Mouse (Mus musculus): ENCODE measurements around the gene 2300003K06Rik. TPM values are rescaled to one million over a fixed set of nuclear protein-coding genes. Genes with fewer than 3 reads are reported as not detected.
"Not testable (repeated sequence)": the region's sequence is repeated elsewhere in the genome, so short reads cannot be mapped to it uniquely, and the experiment has no call there.

2300003K06Rik gene
- not detected for total RNA-seq (2021)

- no peak for DNase-seq (ENCODE audit: low spot score in 2 of 2)
- intact Hi-C loops (cut with DNase I): no loop called here
Measured at GRCm38 (mm10) chr11:99837966-99838365, at the start of gene 2300003K06Rik. TSS of gene 2300003K06Rik (minus strand) at chr11:99838066.

DNA sequence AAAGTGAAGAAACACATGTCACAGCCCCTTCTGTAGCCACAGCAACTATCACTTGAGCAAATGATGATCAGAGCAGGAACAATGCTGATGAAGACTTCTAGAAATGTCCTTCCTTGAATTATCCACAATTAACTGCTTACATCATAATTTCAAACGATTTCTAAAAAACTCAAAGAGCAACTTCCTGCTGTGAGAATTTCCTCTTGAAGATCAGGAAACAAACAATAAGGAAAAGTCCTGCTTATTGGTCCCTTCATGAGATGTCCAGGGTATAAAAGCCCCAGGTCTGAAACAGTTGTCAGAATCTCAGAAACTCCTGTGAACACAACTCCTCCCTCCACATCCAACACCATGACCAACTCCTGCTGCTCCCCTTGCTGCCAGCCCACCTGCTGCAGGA is 41.0 kb upstream of the 2300003K06Rik start, which contains the start of gene Gm11567:
TSS of gene Gm11567 (plus strand) at position 301 of the 400 bp plus-strand sequence.
- intact Hi-C loops (cut with DNase I); DNase-seq (ENCODE audit: low spot score in 2 of 2): not testable (repeated sequence)

GRCm38 (mm10) chr11:99873089-99873488 is 35.2 kb upstream of the 2300003K06Rik start, which contains the start of gene Krtap9-1:
TSS of gene Krtap9-1 (plus strand) at chr11:99873389.
- DNase-seq (ENCODE audit: low spot score in 2 of 2); intact Hi-C loops (cut with DNase I): not testable (repeated sequence)

GRCm38 (mm10) chr11:99864176-99864575 is 26.3 kb upstream of the 2300003K06Rik start, which contains the start of gene Gm11559:
TSS of gene Gm11559 (plus strand) at chr11:99864476.
- intact Hi-C loops (cut with DNase I); DNase-seq (ENCODE audit: low spot score in 2 of 2): not testable (repeated sequence)

DNA sequence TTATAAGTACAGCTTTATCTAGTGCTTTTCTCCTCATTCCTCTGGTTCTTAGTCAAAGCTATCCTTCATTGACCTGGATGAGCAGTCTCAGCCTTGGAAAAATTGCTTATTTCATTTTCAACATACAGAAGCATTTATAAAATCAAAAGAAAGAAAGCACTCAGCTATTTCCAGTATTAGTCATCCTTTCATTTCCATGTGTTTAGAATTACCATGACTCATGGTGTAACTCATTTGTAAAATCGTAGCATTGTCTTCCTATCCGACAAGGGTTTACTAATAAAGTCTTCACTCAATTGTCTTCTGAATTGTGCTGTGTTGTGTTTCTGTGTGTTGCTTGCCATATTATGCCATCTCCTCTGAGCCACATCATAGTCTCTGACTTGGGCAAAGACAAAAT is 20.9 kb upstream of the 2300003K06Rik start:
- intact Hi-C loops (cut with DNase I): no loop called here
- no peak for DNase-seq (ENCODE audit: low spot score in 2 of 2)

- intact Hi-C loops (cut with DNase I): no loop called here
- DNase-seq (ENCODE audit: low spot score in 2 of 2): no peak
Measured at GRCm38 (mm10) chr11:99857617-99858016, 19.8 kb upstream of the 2300003K06Rik start, which contains the start of gene Gm11568. TSS of gene Gm11568 (plus strand) at chr11:99857917.

DNA sequence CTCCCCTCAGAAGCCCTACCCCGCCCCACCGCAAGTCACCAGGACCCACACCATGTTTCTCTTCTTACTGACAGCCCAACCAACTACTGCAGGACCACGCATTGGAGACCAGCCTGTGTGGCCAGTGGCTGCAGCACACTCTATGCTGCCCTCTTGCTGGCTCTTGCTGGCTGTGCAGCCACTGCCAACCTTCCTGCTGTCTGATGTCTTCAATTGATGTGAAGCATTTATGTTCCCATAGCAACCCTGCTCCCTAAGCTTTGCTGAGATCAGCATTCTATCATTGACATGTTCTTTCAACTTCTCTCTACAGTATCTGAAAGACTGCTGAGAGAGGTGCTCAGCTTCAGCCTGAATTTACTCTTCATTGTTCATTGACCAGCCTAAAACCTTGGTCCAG is 16.3 kb upstream of the 2300003K06Rik start:
- no peak for DNase-seq (ENCODE audit: low spot score in 2 of 2)

GRCm38 (mm10) chr11:99851508-99851907 is 13.6 kb upstream of the 2300003K06Rik start, which contains the start of gene Krtap4-16:
TSS of gene Krtap4-16 (minus strand) at chr11:99851608.
- intact Hi-C loops (cut with DNase I): no loop called here
- no peak for DNase-seq (ENCODE audit: low spot score in 2 of 2)

More for the DNA sequence above, 16.3 kb upstream of the 2300003K06Rik start:
- intact Hi-C loops (cut with DNase I): no loop called here

DNA sequence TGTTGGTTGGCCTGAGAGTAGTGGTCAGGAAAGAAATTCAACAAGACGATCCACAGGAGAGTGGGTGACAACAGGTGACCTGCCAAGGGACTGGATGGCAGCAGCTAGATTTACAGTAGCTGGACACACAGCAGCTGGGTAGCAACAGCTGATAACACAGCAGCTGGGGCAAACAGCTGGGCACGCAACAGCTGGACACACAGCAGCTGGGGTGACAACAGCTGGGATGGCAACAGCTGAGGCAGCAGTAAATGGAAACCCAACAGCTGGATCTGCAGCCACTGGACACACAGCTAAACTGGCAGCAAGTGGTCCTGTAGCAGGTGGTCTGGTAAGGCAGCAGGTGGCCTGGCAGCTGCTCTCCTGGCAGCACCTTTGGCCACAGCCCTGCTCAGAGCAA is 8.9 kb upstream of the 2300003K06Rik start:
- no peak for DNase-seq (ENCODE audit: low spot score in 2 of 2)
- intact Hi-C loops (cut with DNase I): no loop called here

DNA sequence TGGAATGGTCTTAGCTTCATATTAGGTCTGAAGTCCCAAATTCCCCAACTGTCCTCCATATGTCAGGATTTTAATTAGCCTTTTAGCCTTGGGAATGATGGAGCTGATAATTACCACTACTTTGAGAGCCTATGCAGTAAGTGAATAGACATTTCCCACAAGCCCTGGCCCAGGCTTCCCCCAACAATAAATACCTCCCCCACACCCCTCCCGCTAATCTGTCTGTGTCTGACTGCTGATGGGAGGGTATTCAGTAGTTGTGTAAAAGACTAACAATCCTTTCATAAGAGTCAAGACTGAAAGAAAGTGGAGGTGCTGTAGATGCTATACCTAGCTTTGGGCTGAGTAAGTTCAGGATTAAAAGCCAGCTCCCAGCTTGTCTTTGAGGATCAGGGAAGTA is 4.3 kb upstream of the 2300003K06Rik start:
- no peak for DNase-seq (ENCODE audit: low spot score in 2 of 2)
- intact Hi-C loops (cut with DNase I): no loop called here

DNA sequence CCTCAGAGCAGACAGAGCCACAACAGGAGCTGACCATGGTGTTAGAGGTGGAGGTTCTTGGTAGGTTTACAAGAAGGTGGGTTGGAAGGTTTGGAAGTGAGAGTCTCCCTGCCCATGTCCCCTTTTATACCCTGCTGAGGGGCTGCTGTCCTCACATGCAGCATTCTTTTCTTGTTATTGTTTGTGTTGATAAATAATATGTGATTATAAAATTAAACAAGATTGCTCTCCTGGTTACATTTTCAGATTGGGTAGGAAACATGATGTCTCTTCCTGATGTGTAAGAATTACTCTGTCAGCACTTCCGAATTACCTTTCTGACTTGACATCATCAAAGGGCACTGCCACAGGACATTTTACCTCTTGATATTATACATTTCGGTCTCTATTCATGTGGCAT is 22.3 kb downstream of the 2300003K06Rik start, which contains the start of gene Gm11564:
TSS of gene Gm11564 (minus strand) at position 101 of the 400 bp plus-strand sequence.
- intact Hi-C loops (cut with DNase I): not testable (repeated sequence)

DNA sequence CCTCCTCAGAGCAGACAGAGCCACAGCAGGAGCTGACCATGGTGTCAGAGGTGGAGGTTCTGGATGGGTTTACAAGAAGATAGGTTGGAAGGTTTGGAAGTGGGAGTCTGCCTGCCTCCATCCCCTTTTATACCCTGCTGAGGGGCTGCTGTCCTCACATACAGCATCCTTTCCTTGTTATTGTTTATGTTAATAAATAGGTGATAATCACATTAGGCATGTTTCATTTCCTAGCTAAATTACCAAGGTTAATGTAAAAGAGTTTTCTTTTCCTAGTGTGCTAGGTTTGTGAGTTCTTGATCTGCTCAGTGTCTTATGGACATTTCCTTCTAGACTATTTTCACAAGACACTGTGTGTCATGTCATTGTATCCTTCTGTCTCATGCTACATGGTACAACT is 28.1 kb downstream of the 2300003K06Rik start, which contains the start of gene Krtap4-13:
TSS of gene Krtap4-13 (minus strand) at position 101 of the 400 bp plus-strand sequence.
- intact Hi-C loops (cut with DNase I); DNase-seq (ENCODE audit: low spot score in 2 of 2): not testable (repeated sequence)

More for the DNA sequence above, 22.3 kb downstream of the 2300003K06Rik start, which contains the start of gene Gm11564:
- not testable (repeated sequence) for DNase-seq (ENCODE audit: low spot score in 2 of 2)

GRCm38 (mm10) chr11:99804346-99804745 is 33.5 kb downstream of the 2300003K06Rik start, which contains the start of gene Gm11554:
TSS of gene Gm11554 (minus strand) at chr11:99804446.
- DNase-seq (ENCODE audit: low spot score in 2 of 2); intact Hi-C loops (cut with DNase I): not testable (repeated sequence)

DNA sequence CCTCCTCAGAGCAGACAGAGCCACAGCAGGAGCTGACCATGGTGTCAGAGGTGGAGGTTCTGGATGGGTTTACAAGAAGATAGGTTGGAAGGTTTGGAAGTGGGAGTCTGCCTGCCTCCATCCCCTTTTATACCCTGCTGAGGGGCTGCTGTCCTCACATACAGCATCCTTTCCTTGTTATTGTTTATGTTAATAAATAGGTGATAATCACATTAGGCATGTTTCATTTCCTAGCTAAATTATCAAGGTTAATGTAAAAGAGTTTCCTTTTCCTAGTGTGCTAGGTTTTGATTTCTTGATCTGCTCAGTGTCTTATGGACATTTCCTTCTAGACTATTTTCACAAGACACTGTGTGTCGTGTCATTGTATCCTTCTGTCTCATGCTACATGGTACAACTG is 39.0 kb downstream of the 2300003K06Rik start, which contains the start of gene Gm11569:
TSS of gene Gm11569 (minus strand) at position 101 of the 400 bp plus-strand sequence.
- intact Hi-C loops (cut with DNase I); DNase-seq (ENCODE audit: low spot score in 2 of 2): not testable (repeated sequence)

DNA sequence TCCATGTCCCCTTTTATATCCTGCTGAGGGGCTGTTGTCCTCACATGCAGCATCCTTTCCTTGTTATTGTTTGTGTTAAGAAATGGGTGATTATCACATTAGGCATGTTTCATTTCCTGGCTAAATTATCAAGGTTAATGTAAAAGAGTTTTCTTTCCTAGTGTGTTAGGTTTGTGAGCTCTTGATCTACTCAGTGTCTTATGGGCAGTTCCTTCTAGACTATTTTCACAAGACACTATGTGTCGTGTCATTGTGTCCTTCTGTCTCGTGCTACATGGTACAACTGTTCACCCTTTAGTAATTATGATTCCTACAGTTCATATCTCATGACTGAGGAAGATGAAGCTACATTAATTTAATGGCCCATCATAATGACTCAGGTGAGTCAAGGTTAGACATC is 44.5 kb downstream of the 2300003K06Rik start, which contains the start of gene Gm11596:
TSS of gene Gm11596 (minus strand) at position 101 of the 400 bp plus-strand sequence.
- intact Hi-C loops (cut with DNase I): no loop called here
- no peak for DNase-seq (ENCODE audit: low spot score in 2 of 2)

Other genes with a start within 250 kb of the 2300003K06Rik start
- not detected for gene Krtap1-3, start 246.7 kb downstream of the 2300003K06Rik start, total RNA-seq (2021)
- gene Krtap9-3, start 240.0 kb downstream of the 2300003K06Rik start, total RNA-seq (2021): not detected
- not detected for gene Gm11938, start 234.8 kb downstream of the 2300003K06Rik start, total RNA-seq (2021)
- gene Gm11937, start 227.9 kb downstream of the 2300003K06Rik start, total RNA-seq (2021): not detected
- not detected for gene Krtap2-4, start 223.2 kb downstream of the 2300003K06Rik start, total RNA-seq (2021)
- gene Gm11562, start 217.6 kb downstream of the 2300003K06Rik start, total RNA-seq (2021): not detected
- gene Krtap4-1, start 209.8 kb downstream of the 2300003K06Rik start, total RNA-seq (2021): not detected
- not detected for gene Krtap4-2, start 203.0 kb downstream of the 2300003K06Rik start, total RNA-seq (2021)
- not detected for gene Krtap4-7, start 194.0 kb downstream of the 2300003K06Rik start, total RNA-seq (2021)
- not detected for gene Gm11555, start 187.8 kb downstream of the 2300003K06Rik start, total RNA-seq (2021)
- gene Gm11563, start 179.1 kb downstream of the 2300003K06Rik start, total RNA-seq (2021): not detected
- not detected for gene Krtap4-6, start 172.1 kb downstream of the 2300003K06Rik start, total RNA-seq (2021)
- not detected for gene Gm14190, start 147.3 kb downstream of the 2300003K06Rik start, total RNA-seq (2021)
- not detected for gene Gm14180, start 103.8 kb downstream of the 2300003K06Rik start, total RNA-seq (2021)
- gene Gm11595, start 65.2 kb downstream of the 2300003K06Rik start, total RNA-seq (2021): not detected
- gene Krtap4-8, start 57.4 kb downstream of the 2300003K06Rik start, total RNA-seq (2021): not detected
- gene Krtap4-9, start 52.9 kb downstream of the 2300003K06Rik start, total RNA-seq (2021): not detected
- gene Gm11596, start 44.6 kb downstream of the 2300003K06Rik start, total RNA-seq (2021): not detected
- not detected for gene Gm11569, start 39.1 kb downstream of the 2300003K06Rik start, total RNA-seq (2021)
- not detected for gene Gm11554, start 33.6 kb downstream of the 2300003K06Rik start, total RNA-seq (2021)
- not detected for gene Krtap4-13, start 28.2 kb downstream of the 2300003K06Rik start, total RNA-seq (2021)
- not detected for gene Gm11564, start 22.4 kb downstream of the 2300003K06Rik start, total RNA-seq (2021)
- not detected for gene Krtap4-16, start 13.5 kb upstream of the 2300003K06Rik start, total RNA-seq (2021)
- gene Gm11568, start 19.9 kb upstream of the 2300003K06Rik start, total RNA-seq (2021): not detected
- not detected for gene Gm11559, start 26.4 kb upstream of the 2300003K06Rik start, total RNA-seq (2021)
- not detected for gene Krtap9-1, start 35.3 kb upstream of the 2300003K06Rik start, total RNA-seq (2021)
- not detected for gene Gm11567, start 41.1 kb upstream of the 2300003K06Rik start, total RNA-seq (2021)
- gene Krtap31-1, start 69.9 kb upstream of the 2300003K06Rik start, total RNA-seq (2021): not detected
- gene Gm11565, start 76.7 kb upstream of the 2300003K06Rik start, total RNA-seq (2021): not detected
- gene Krtap31-2, start 98.2 kb upstream of the 2300003K06Rik start, total RNA-seq (2021): not detected
- not detected for gene Krtap9-5, start 110.4 kb upstream of the 2300003K06Rik start, total RNA-seq (2021)
- not detected for gene Krtap29-1, start 141.0 kb upstream of the 2300003K06Rik start, total RNA-seq (2021)
- not detected for gene Krtap16-1, start 148.5 kb upstream of the 2300003K06Rik start, total RNA-seq (2021)
- not detected for gene Krtap17-1, start 155.9 kb upstream of the 2300003K06Rik start, total RNA-seq (2021)
- not detected for gene Krt33a, start 178.1 kb upstream of the 2300003K06Rik start, total RNA-seq (2021)
- not detected for gene Krt33b, start 191.8 kb upstream of the 2300003K06Rik start, total RNA-seq (2021)
- gene Krt34, start 203.5 kb upstream of the 2300003K06Rik start, total RNA-seq (2021): not detected
- not detected for gene Krt31, start 212.5 kb upstream of the 2300003K06Rik start, total RNA-seq (2021)